Mouse (Mus musculus): ENCODE measurements around the gene Hspe1.
"Not testable (repeated sequence)": the region's sequence is repeated elsewhere in the genome, so short reads cannot be mapped to it uniquely, and the experiment has no call there.

Gene Hspe1

DNA sequence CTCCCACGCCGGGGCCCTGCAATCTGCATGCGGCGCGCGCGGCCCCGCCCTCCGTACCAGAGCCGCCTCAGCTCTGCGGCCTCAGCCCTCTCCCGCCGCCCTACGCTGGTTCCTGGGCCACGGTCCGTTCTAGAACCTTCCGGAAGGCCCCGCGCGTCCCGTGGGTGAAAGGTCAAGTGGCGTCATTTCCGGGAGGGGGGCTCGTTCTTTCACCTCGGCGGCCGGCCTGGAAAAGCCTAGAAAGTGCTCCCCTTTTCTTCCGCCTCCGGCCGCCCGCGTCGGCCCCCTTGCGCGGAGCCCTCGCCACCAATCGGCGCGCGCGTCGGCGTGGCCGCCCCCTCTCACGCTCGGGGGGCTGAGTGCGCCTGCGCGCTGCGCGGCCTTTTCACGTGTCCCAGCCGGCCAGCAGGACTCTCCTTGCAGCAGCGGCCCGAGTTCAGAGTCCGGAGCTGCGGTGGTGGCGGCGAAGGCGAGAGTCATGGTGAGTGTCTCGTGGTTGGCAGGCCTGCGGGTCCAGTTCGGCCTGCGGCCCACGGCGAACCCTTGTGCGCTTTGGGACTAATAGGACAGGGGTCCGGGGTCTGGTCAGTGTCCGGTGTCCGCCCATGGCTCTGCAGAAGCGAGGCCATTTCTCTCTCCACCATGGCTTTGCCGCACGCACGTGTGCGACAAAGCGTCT is at the start of gene Hspe1, which contains the start of gene Hspd1:
Gene Hspe1 (plus strand): TSS at position 201 of the 679 bp plus-strand sequence.
Gene Hspd1 (minus strand): TSS at position 312 of the 679 bp plus-strand sequence.
- DNase-seq (ENCODE audit: low read depth, low spot score) = peak; percentile 97

DNA sequence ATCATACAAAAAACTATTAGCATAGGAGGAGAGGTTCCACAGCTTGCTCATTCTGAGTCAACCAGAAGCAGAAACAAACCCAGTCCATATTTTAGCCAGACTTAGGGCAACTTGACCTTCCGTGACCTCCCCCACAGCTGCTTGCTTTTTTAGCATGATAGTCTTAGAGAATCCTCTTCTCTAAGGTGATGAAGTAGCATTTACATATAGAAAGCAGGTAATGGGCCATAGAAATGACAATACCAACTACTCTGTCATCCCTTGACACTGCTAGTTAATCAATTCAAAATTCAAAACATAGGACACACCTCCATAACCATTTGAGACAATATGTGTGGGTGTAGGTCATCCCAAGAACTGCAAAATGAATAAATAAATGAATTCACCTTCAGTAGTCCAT is 48.0 kb upstream of the Hspe1 start:
- DNase-seq (ENCODE audit: low read depth, low spot score) = no peak

DNA sequence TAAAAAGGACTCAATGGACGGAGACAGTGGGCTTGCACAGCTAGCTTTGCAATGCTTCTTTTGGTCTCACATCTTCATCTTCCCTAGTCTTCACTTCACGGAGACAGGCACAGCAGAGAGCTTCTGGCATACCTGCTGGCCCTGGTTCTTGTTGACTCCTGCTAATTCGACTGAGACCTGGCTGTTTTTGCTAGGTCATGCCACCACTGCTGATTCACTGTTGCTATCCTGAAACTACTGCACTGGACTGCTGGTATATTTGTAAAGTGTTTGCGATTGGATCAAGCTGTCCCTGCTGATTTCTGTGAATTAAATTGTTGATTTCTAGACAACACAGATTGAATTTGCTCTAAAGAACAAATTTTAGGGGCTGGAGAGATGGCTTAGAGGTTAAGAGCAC is 46.2 kb upstream of the Hspe1 start:
- no peak for DNase-seq (ENCODE audit: low read depth, low spot score)

DNA sequence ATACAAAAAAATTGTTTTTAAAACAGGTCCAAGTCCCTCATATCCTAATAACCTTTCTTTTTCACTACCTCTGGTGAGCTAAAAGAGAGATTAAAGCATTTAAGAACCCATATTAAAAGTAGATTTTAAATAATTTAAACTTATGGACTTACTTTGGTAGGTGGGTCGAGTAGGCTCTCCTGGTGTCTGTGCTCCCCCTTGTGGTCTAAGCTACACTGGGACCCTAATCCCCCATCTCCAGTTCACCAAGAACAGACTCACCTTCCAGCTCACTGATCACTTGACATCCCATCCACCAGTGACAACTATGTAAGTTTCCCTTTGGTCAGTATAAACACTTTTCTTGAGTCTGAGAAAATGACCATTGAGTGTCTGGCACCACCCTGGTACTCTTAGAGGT is 45.7 kb upstream of the Hspe1 start:
- no peak for DNase-seq (ENCODE audit: low read depth, low spot score)

DNA sequence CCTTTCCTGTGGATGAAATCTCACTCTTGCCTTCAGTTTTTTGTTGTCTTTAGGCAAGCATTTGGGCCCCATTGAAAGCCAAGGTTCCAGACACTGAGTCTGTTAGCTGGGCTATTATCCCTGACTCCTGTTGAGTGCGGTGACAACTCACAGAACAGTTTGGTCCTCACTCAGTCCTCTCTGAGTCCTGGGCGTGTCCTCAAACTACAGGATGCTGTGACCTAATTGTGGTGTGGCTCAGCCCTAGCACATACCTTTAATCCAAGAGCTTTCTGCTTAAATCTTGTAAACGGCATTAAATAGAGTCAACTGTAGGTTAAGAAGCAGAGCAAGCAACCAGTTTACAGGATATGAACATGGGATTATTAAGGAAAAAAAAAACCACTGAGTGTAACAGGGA is 44.8 kb upstream of the Hspe1 start:
- DNase-seq (ENCODE audit: low read depth, low spot score) = no peak

DNA sequence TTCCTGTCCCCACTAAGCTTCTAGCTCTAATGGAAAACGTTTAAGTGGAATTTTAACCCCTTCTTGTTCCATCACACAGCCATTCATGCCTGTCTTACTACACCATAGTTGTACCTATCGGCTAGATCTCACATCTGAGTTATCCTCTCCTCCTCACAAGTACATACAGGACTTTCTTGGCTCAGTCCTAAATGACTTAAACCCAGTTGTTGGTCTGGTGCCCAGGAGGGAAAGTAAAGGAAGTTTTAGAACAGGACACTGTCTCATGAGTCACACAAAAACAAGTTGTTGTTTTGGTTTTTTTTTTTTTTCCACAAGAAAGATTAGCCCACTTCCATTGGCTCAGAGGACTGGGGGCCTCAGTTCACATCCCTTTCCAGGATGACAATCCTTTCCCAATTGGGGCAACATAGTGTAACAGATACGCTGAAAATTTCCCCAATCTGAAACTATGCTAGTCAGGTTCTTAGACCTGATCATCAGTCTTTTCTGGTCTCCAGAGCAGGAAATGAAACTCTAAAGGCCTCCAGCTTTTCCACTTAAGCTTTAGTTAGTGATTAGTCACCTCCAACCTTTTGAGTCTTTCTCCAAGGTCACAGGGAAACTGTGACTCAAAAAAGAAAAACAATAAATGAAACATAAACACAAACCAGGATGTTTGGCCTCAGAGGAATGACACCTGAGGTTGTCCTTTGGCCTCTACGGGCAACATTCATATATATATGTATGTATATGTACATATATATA is 38.9 kb upstream of the Hspe1 start:
- no peak for DNase-seq (ENCODE audit: low read depth, low spot score)

DNA sequence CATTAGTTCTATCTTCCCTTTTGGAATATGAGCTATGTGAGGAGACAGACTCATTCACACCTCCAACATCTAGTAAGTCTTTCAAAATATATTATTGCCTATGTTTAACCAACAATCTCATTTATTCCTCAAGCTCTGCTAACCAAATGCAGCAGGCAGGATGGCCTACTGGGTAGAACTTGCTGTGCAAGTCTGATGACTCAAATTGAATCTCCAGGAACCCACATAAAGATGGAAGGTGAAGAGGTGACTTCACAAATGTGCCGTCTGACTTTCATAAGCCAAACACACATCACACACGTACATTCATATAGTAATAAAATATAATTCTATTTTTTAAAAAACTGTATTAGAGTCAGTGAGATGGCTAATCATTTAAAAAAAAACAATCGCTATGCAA is 36.3 kb upstream of the Hspe1 start:
- DNase-seq (ENCODE audit: low read depth, low spot score) = no peak

DNA sequence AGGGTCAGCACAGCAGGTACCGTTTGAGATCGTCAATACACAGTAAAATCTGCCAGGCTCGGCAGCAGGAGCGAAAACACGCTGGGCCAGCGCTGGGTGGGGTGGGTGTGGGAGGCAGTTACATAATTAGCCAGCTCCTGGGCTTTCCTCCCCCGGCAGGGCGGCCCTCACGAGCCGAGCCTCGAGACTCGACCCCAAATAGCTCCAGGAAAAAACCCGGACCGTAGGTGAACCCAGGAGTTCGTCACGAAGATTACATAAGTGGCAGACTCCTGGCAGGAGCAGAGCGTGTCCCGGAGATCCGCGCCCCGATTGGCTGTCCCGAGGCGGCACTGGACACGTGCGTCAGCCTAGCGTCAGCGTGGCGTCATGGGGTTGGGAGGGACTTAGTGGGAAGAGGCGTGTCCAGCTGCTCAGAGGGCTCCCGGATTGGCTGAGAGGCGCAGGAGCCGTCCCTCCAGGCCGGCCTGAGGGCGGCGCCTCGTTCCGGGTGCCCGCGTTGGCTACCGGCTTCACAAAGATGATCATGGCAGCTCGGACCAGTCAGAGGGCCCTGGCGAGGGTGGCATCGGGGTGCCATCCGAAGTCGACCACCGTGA is 35.5 kb upstream of the Hspe1 start, which contains the start of gene Coq10b:
Gene Coq10b (plus strand): TSS at position 416 of the 599 bp plus-strand sequence.
- DNase-seq (ENCODE audit: low read depth, low spot score) = peak; percentile 97

DNA sequence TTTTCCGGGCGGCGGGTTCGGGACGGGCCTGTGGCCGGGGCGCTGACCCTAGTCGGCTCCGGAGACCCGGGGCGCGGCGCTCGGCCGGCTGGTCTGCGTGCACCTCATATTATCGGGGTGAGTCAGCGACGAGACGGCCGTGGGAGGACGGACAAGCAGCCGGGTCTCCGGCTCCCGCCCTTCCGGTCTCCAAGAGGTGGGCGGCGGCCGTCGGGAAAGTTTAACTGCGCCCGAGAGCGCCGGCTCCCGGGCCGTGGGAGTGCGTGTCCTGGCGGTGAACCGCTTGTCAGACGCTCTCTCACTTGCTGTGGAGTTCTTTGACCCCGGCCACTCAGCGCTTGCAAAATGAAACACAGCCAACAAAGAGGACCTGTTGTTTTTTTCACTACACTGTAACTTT is 34.9 kb upstream of the Hspe1 start:
- DNase-seq (ENCODE audit: low read depth, low spot score) = peak; percentile 35

DNA sequence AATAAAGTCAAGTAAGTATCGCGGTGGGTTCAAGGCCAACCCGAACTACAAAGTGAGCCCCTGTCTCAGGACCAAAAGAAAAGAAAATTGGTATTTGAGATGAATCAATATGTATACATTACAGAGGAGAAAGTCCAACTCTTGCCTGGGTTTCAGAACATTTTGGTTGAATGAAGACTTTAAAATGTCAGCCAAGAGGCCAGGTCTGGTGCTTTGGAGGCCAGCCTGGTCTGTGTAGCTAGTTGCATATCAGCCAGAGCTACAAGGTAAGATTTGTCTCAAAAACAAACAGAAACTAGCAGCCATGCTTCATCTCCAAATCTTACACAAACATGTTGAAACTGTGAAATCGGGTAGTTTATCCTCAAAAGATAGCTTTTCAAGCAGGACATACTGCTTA is 34.3 kb upstream of the Hspe1 start:
- DNase-seq (ENCODE audit: low read depth, low spot score) = no peak

DNA sequence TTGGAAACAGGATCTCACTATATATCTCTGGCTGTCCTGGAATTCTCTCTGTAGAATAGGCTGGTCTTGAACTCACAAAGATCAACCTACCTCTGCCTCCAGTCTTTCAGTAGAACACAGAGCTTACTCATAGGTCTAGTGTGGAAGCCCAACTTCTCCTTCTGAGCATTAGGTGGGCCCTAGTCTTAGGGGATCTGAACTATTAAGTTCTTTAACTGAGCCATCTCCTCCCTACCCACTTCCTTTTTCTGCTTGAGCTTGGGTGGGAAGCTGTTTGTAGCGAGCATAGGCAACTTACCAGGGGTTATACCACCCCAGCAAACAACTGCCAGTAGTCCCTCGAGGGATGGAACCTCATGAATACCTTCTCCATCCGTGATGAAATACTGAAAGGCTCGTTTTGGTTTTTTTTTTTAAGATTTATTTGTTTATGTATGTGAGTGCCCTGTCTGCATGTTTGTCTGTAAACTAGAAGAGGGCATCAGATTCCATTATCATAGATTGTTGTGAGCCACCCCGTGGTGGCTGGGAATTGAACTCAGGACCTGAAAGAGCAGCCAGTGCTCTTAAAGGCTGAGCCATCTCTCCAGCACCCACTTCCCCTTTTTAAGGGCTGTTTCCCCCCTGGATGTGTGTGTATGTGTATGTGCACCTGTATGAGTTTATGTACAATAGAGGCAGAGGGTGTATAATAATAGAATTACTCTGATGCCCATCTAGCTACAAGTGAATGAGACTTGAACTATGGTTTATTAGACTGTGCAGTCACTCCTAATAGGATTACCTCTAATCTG is 32.4 kb upstream of the Hspe1 start:
- no peak for DNase-seq (ENCODE audit: low read depth, low spot score)

DNA sequence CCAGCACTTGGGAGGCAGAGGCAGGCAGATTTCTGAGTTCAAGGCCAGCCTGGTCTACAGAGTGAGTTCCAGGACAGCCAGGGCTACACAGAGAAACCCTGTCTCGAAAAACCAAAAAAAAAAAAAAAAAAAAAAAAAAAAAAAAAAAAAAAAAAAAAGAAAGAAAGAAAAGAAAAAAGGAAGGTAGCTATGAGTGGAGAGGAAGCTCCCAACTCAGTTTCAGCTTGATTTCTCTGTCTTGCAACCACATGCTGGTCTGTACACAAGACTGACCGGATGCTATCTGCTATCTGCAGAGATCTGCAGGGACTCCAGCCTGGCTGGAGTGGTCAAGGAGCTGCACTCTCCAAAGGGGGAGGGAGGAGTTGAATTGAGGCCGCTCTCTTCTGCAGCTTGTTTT is 29.5 kb upstream of the Hspe1 start:
- DNase-seq (ENCODE audit: low read depth, low spot score) = not testable (repeated sequence)

DNA sequence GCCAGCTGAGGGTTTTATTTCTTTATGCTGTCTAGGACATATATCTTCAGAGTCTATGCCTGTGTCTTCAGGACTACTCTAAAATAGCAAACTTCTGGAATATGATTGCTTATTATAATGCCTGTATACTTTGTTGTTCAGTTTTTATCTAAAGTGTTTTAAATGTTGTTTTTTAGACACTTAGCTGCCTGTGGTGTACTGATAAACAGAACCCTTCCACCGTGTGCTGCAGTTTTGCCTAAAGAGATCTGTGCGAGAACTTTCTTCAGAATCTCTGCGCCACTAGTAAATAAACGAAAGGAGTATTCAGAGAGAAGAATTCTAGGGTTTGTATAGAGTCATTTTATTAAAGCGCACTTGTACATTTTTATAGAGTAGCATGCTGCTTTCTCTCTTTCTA is 26.8 kb upstream of the Hspe1 start:
- DNase-seq (ENCODE audit: low read depth, low spot score) = no peak

DNA sequence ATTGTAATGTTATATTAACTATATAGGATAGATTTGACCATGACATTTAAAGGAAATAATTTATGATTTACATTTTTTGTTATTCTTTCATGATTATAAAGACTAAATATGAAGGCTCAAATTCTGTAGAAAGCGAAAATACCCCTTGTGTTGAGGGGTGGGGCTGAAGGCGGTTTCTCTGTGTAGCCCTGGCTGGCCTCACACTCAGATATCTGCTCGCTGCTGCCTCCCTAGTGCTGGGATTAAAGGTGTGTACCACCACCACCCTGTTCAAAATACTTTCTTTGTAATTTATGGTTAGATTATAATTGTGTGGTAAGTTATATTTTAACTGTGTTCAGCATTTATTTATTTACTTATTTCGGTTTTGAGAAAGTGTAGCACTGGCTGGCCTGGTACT is 26.2 kb upstream of the Hspe1 start:
- no peak for DNase-seq (ENCODE audit: low read depth, low spot score)

DNA sequence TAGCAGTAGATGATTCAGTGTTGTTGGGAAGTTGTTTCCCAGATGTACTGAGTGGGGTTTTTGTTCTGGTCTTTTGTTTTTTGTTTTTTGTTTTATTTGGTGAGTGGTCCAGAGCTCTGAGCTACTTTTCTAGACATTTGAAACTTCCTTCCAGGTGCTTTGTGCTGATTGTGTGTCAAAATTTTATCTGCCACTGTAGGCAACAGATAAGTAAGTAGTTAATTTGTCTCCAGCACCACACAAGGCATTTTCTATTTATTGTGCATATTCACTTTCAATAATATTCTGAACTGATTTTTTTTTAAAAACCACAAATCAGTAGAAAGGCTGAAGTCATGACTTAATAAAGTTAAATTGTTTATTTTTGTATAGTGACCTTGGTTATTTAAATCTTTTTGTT is 15.6 kb upstream of the Hspe1 start:
- not testable (repeated sequence) for DNase-seq (ENCODE audit: low read depth, low spot score)

DNA sequence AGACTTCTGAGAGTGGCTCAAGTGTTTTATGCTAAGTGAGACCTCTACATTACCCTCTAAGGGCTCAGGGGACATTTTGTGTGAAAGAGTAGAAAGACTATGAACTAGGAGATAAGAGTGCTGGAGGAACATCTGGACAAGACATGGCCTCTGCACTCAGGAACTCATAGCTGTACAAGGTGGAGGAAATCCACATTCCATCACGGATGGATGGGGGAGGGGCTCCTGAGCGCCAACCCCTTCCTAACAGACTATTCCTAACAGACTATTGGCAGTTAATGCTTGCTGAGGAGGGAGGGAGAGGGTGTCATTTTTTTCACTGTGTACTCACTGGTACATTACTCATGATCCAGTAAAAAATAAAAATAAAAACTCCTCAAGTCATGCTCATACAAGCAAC is 13.2 kb upstream of the Hspe1 start:
- no peak for DNase-seq (ENCODE audit: low read depth, low spot score)

DNA sequence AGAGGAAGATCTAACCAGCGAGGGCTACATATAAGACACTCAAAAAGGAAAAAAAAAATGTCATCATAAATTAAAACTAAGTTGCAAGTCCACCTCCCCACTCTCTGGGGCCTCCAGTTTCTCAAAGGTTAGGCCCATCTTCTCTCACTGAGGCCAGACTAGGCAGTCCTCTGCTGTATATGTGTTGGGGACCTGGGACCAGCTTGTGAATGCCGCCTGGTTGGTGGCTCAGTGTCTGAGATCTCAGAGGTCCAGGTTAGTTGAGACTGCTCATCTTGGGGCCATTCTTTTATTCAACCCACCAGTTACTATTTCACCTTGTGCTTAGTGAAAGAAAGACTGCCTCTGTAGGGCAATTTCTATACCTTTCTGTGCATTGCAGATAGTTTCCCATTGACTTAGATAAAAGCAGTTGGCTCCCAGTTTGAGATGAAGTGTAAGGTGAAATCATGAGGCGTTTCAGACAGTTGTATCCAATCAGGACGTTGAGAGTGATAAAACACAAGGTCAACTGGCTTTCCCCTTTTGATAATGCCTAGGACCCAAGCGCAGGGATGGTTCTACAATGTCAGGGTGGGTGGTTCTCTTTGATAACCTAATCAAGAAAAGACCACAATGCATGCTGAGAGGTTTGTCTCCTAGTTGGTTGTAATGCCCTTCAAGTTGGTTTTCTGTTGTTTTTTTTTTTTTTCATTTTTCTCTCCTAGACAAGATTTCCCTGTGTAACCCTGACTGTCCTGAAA is 12.1 kb upstream of the Hspe1 start:
- DNase-seq (ENCODE audit: low read depth, low spot score) = no peak

DNA sequence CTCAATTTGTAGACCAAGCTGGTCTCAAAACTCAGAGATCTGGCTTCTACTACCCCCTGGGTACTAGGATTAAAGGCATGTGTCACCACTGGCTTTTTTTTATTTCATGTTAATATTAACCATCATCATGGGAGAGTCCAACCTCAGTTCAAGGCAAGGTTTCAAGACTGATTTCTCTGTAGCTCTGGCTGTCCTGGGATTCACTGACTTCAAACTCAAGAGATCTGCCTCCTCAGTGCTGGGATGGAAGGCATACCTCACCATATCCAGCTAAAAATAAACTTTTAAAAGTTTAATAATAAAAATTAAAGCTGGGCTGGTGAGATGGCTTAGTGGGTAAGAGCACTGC is 11.6 kb upstream of the Hspe1 start:
- DNase-seq (ENCODE audit: low read depth, low spot score) = no peak

DNA sequence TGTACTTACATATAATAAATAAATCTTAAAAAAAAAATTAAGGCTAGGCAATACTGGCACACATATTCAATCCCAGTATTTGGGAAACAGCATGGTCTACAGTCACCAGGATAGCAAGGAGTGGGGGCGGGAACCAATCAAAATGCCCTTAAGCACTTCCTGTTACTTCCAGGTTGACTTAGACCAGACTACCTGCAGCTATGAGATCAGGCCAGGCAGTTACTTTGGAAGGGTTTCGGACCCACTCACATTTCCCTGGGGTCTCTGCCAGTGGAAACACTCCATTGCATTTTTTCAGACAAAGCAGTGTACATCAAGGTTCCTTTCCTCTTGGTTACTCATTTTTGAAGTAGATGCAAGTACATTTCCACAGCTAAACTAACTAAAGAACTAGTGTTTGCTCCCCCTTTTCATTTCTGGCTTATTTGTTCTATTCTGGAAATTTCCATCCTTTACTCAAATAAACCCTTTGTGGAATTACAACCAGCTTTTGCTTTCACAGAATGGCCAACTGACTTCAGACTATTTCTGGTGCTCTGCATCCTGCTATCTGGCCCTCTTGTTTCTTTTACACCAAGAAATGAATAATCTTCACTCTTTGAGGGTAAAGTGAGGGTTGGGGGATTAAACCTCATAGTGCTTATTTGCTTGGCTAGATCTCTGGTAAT is 10.9 kb upstream of the Hspe1 start:
- no peak for DNase-seq (ENCODE audit: low read depth, low spot score)

DNA sequence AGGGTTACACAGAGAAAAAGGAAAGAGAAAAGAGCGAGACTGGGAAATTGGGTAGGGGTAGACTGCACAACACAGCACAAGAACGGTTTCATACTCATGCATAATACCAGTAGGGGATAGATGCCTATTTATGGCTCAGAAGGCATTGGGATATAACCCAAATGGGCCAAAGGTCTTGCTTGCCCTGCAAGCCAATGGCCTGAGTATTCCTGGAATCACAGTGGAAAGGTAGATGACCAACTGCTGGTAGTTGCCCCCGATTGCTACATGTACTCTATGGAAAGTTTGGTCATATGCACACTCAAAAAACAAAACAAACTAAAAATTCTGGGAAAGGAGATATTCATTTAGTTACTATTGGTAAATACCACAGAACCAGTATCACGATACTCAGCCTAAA is 8.3 kb upstream of the Hspe1 start:
- no peak for DNase-seq (ENCODE audit: low read depth, low spot score)

DNA sequence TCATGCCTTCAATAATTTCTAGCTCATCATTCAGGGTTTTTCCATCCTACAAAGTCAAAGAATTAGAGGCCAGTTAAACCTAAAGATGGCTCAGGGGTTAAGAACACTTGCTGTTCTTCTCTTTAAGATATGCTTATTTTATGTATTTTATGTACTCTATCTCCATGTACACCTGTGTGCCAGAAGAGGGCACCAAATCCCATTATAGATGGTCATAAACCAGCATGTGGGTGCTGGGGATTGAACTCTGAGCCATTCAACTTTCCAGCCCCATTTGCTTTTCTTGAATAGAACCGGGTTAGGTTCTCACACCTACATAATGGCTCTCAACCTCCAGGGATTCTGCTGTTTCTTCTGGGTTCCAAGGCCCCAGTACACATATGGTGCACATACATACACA is 5.8 kb upstream of the Hspe1 start:
- DNase-seq (ENCODE audit: low read depth, low spot score) = no peak
